Mouse (Mus musculus) CH12.LX (cell line): ENCODE results near the gene Grid1.

Experiments
- CHD2 ChIP-seq: IDR thresholded peaks from 2 replicates; pipeline ENCODE4 v1.6.1; 2011; ENCODE audit warnings: low read length, improper control_type of control experiment
- EP300 ChIP-seq: IDR thresholded peaks from 2 replicates; pipeline ENCODE4 v1.6.1; 2011; ENCODE audit warnings: low read length, improper control_type of control experiment
- ETS1 ChIP-seq: conservative IDR thresholded peaks from 2 replicates; pipeline ENCODE4 v1.6.1; 2012; ENCODE audit warnings: low read depth, mild to moderate bottlenecking, inconsistent platforms, low read length, improper control_type of control experiment, moderate library complexity
- HCFC1 ChIP-seq: IDR thresholded peaks from 2 replicates; pipeline ENCODE4 v1.6.1; 2012; ENCODE audit warnings: low read depth, mild to moderate bottlenecking, inconsistent platforms, low read length, improper control_type of control experiment
- MXI1 ChIP-seq: IDR thresholded peaks from 2 replicates; pipeline ENCODE4 v1.6.1; 2011; ENCODE audit warnings: mild to moderate bottlenecking, low read depth, low read length, improper control_type of control experiment
- ZMIZ1 ChIP-seq: IDR thresholded peaks from 2 replicates; pipeline ENCODE4 v1.6.1; 2012; ENCODE audit warnings: low read depth, mild to moderate bottlenecking, inconsistent platforms, low read length, improper control_type of control experiment

DNA sequence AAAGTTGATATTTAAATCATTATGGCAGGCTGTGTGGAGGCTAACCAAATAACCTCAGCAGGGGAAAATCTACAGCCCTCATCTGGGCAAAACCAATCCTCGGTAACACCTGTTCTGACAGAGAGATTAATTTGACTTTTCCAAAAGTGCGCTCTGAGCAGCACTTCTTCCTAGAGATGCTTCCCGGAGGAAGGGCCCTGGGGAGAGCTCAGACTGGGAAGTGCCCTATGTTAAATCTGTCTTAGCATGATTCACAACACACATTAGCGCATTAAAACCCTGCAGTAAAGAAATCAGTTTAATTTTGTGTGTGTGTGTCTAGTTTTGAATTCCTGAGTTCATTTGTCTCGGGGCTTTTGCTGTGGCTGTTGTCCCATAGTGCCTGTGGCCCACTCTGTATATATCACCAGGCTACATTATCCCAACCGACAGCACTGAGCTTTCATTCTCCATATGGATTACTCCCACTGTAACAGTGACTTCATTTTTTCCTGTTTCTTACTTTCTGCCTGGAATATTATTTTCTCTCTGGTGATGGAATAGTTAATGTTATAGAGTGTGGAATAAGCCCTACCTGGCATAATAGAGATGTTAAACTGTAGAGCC is 536.7 kb downstream of the Grid1 start:
- no peak for TF ChIP-seq ZMIZ1
- TF ChIP-seq CHD2 = no peak
- no peak for TF ChIP-seq HCFC1
- no peak for TF ChIP-seq EP300
- TF ChIP-seq ETS1 = no peak
- no peak for TF ChIP-seq MXI1
